Mouse (Mus musculus) liver, adult 2 months (tissue): Measurements from ENCODE around the gene Jup. TPM values are rescaled to one million over a fixed set of nuclear protein-coding genes. Genes with fewer than 3 reads are reported as not detected.

Experiments
- DNase-seq: peaks from one replicate; pipeline ENCODE4 v3.0.0-alpha.2; 2011; ENCODE audit warnings: low read depth, low spot score; ENCODE audit errors: extremely low read depth
- H3K27ac ChIP-seq: fragments of 200-500 bp; replicated peaks from 2 replicates; pipeline ENCODE4 v1.5.1; 2012; ENCODE audit warnings: low read depth, mild to moderate bottlenecking, control low read depth, inconsistent platforms, low read length; ENCODE audit not compliant: insufficient read depth
- H3K27me3 ChIP-seq: fragments of 200-500 bp; 2 replicates; pipeline ENCODE4 v1.6.1; 2012; ENCODE audit warnings: mild to moderate bottlenecking, moderate library complexity, low read length, inconsistent platforms; ENCODE audit not compliant: control insufficient read depth, insufficient read depth
- H3K36me3 ChIP-seq: fragments of 200-500 bp; 2 replicates; pipeline ENCODE4 v1.6.1; 2012; ENCODE audit warnings: low read length, inconsistent platforms; ENCODE audit not compliant: control insufficient read depth, insufficient read depth
- H3K4me1 ChIP-seq: fragments of 200-500 bp; 2 replicates; pipeline ENCODE4 v1.6.1; 2011; ENCODE audit warnings: low read length; ENCODE audit not compliant: control insufficient read depth, insufficient read depth
- H3K4me3 ChIP-seq: fragments of 200-500 bp; 2 replicates; pipeline ENCODE4 v1.5.1; 2011; ENCODE audit warnings: low read depth, mild to moderate bottlenecking, control low read depth, low read length, moderate library complexity; ENCODE audit not compliant: insufficient read depth
- H3K79me2 ChIP-seq: fragments of 200-500 bp; 2 replicates; pipeline ENCODE4 v1.6.1; 2012; ENCODE audit warnings: inconsistent platforms, mild to moderate bottlenecking, low read length, moderate library complexity; ENCODE audit not compliant: control insufficient read depth, insufficient read depth
- H3K9ac ChIP-seq: fragments of 200-500 bp; 2 replicates; pipeline ENCODE4 v1.6.1; 2012; ENCODE audit warnings: low read depth, mild to moderate bottlenecking, control low read depth, inconsistent platforms, low read length
- CTCF ChIP-seq: fragments of 200-500 bp; IDR thresholded peaks from 2 replicates; pipeline ENCODE4 v1.5.1; 2011; ENCODE audit warnings: low read depth, low read length, control low read depth
- POLR2A ChIP-seq: fragments of 200-500 bp; IDR thresholded peaks from 2 replicates; pipeline ENCODE4 v1.6.1; 2011; ENCODE audit warnings: low read length, control low read depth; ENCODE audit not compliant: insufficient read depth; ENCODE audit errors: extremely low read depth
- WGBS: fragments of 180-500 bp; shearing (Covaris S2); methylation state at CpG from one replicate; pipeline ENCODE4 v1.1.7; 2018; 5-methylcytosine and 5-hydroxymethylcytosine counted together
- polyA plus RNA-seq: library from polyadenylated mRNA; depleted of rRNA; stranded (reverse); fragments of >200 nt; gene quantifications from 2 replicates; pipeline ENCODE4 v1.2.3, GENCODE M21; 2012
- total RNA-seq: library from RNA; depleted of rRNA; stranded (reverse); fragments of >200 nt; gene quantifications from 2 replicates; pipeline ENCODE4 v1.2.3, GENCODE M21; 2014

The Jup gene
- total and polyA plus RNA-seq, 2 experiments = 18.3 to 69.5 TPM

GRCm38 (mm10) chr11:100406273-100406672, 8.7 kb upstream of the Jup start:
- Histone ChIP-seq H3K27me3 (no peaks in the 10 kb centered on the region), H3K27ac (no peak overlapping the region), H3K4me3 (no peak overlapping the region), H3K36me3 (no peaks in the 10 kb centered on the region), H3K4me1 (peaks cover 4% of the 10 kb centered on the region; the same call in 1 of the 2 replicates), H3K79me2 (no peaks in the 10 kb centered on the region), H3K9ac (no peak overlapping the region)
- TF ChIP-seq POLR2A (no peak), CTCF (no peak)
- WGBS = 90% methylated on average over 8 of the region's 8 CpGs
- DNase-seq = no peak

DNA sequence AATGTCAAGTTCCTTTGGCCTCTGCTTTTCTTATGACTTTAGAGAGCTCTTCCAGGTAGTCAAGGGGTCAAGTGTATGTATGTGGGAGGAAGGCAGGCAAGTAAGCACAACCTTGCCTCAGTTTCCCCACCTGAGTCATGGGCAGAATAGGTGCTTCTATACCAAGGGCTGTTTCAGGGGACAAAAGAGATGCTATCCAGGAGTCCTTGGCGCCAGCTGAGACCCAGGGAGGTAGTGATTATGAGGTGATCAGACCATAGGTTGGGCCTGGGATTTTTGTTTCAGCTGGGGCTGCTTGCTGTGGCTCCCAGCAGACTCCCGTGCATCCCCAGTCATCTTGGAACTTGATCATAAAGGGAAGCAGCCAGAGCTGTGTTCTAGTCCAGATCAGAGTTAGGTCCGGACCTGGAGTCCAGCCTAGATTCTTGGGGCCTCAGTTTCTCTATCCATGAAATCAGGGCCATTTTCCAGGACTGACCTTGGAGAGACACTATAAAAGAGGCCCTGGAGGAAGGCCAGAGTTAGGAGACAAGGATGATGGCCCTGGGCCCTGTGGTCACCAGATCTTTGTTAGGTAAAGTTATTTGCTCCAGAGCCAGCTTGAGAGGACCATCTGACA, 7.0 kb upstream of the Jup start:
- WGBS = 92% methylated on average over 3 of the region's 3 CpGs
- Histone ChIP-seq H3K36me3 (no peaks in the 10 kb centered on the region), H3K27me3 (no peaks in the 10 kb centered on the region), H3K4me1 (peaks cover 4% of the 10 kb centered on the region; the same call in 1 of the 2 replicates), H3K9ac (no peak overlapping the region), H3K27ac (no peak overlapping the region), H3K79me2 (no peaks in the 10 kb centered on the region), H3K4me3 (no peak overlapping the region)
- no peak for DNase-seq
- TF ChIP-seq POLR2A = no peak
- TF ChIP-seq CTCF = no peak

- peaks cover 4% of the 10 kb centered on the region; the same call in 1 of the 2 replicates for H3K4me1 ChIP-seq
- H3K4me3 ChIP-seq = no peak overlapping the region
- H3K27ac ChIP-seq = no peak overlapping the region
- H3K9ac ChIP-seq = no peak overlapping the region
- no peaks in the 10 kb centered on the region for H3K36me3 ChIP-seq
- H3K27me3 ChIP-seq = no peaks in the 10 kb centered on the region
- 69% methylated on average over 10 of the region's 10 CpGs for WGBS
- DNase-seq = no peak
- TF ChIP-seq POLR2A = no peak
- TF ChIP-seq CTCF = no peak
- no peaks in the 10 kb centered on the region for H3K79me2 ChIP-seq
These were observed 6.0 kb upstream of the Jup start for GRCm38 (mm10) chr11:100403445-100404134.

GRCm38 (mm10) chr11:100402682-100403081, 5.1 kb upstream of the Jup start:
- Histone ChIP-seq H3K79me2 (no peaks in the 10 kb centered on the region), H3K27ac (no peak overlapping the region), H3K27me3 (no peaks in the 10 kb centered on the region), H3K9ac (no peak overlapping the region), H3K4me3 (no peak overlapping the region), H3K36me3 (no peaks in the 10 kb centered on the region), H3K4me1 (peaks cover 6% of the 10 kb centered on the region; the same call in 1 of the 2 replicates)
- no peak for DNase-seq
- TF ChIP-seq CTCF (no peak), POLR2A (no peak)
- WGBS = 75% methylated on average over 2 of the region's 2 CpGs

DNA sequence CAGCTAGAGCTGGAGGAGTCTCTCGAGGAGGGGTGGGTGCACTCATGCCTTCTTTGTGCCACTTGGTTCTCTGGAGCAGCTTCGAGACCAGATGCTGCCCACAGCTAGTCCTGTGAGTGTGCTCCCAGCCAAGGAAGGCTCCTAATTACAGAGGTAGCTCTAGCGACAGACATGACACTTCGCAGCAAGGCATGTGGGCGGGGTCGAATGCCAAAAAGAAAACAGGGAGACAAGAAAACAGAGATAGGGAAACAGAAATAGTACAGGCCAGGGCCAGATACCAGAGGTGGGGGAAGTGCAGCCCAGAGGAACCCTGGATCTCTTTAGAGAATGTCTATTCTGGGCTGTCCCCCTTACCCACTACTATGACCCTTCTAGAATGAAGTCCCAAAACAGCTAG, 4.7 kb upstream of the Jup start:
- Histone ChIP-seq H3K4me1 (peaks cover 6% of the 10 kb centered on the region; the same call in 1 of the 2 replicates), H3K27ac (no peak overlapping the region), H3K36me3 (no peaks in the 10 kb centered on the region), H3K9ac (no peak overlapping the region), H3K79me2 (no peaks in the 10 kb centered on the region), H3K4me3 (no peak overlapping the region), H3K27me3 (no peaks in the 10 kb centered on the region)
- TF ChIP-seq POLR2A (no peak), CTCF (no peak)
- no peak for DNase-seq
- 61% methylated on average over 6 of the region's 6 CpGs for WGBS

DNA sequence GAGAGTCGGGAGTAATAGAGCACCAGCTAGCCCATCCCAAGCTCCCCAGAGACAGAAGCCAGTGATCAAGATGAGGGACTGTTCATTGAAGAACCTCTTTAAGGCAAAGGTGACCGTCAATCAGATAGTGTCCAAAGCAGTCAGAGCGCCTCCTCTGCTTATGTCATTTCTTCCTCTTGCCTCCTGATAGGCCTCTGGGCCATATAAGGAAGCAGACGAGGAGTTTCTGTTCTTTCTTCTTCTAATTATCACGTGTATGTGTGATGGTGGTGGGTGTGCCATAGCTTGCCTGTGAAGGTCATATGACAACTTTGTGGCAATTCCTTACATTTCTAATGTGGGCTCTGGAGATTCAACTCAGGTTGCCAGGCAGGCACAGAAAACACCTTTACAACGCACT, 3.3 kb upstream of the Jup start:
- Histone ChIP-seq H3K4me3 (no peak overlapping the region), H3K27ac (no peak overlapping the region), H3K36me3 (no peaks in the 10 kb centered on the region), H3K79me2 (peaks cover 4% of the 10 kb centered on the region; the same call in 1 of the 2 replicates), H3K27me3 (no peaks in the 10 kb centered on the region), H3K9ac (no peak overlapping the region), H3K4me1 (peaks cover 12% of the 10 kb centered on the region)
- WGBS = 85% methylated on average over 6 of the region's 6 CpGs
- TF ChIP-seq POLR2A (no peak), CTCF (no peak)
- DNase-seq = no peak
